Mouse (Mus musculus): Measurements from ENCODE around the gene Cfap77.

Cfap77 gene

GRCm38 (mm10) chr2:28943666-28944516 lies 111.0 kb downstream of the Cfap77 start:
- DNase-seq (ENCODE audit: low read depth, low spot score): peak; percentile 35

- no peak for DNase-seq (ENCODE audit: low read depth, low spot score)
Measured at GRCm38 (mm10) chr2:28938997-28939396, 115.9 kb downstream of the Cfap77 start.

GRCm38 (mm10) chr2:28930571-28930970 lies 124.3 kb downstream of the Cfap77 start:
- DNase-seq (ENCODE audit: low read depth, low spot score): no peak

- peak; percentile 73 for DNase-seq (ENCODE audit: low read depth, low spot score)
Measured at GRCm38 (mm10) chr2:28923912-28924311, 131.0 kb downstream of the Cfap77 start.

GRCm38 (mm10) chr2:28919001-28919400 lies 135.9 kb downstream of the Cfap77 start:
- DNase-seq (ENCODE audit: low read depth, low spot score): no peak

- peak; percentile 7 for DNase-seq (ENCODE audit: low read depth, low spot score)
Measured at GRCm38 (mm10) chr2:28917518-28918361, 137.1 kb downstream of the Cfap77 start.

GRCm38 (mm10) chr2:28917156-28917517 lies 137.7 kb downstream of the Cfap77 start:
- no peak for DNase-seq (ENCODE audit: low read depth, low spot score)

GRCm38 (mm10) chr2:28916513-28916865 lies 138.4 kb downstream of the Cfap77 start, which contains the start of gene Barhl1:
Gene Barhl1 (minus strand): TSS chr2:28916668.
- DNase-seq (ENCODE audit: low read depth, low spot score): no peak

GRCm38 (mm10) chr2:28915768-28916512 lies 138.9 kb downstream of the Cfap77 start:
- peak; percentile 81 for DNase-seq (ENCODE audit: low read depth, low spot score)

- DNase-seq (ENCODE audit: low read depth, low spot score): no peak
Measured at GRCm38 (mm10) chr2:28915104-28915738, 139.6 kb downstream of the Cfap77 start.

GRCm38 (mm10) chr2:28914121-28914520 lies 140.7 kb downstream of the Cfap77 start:
- DNase-seq (ENCODE audit: low read depth, low spot score): no peak

- no peak for DNase-seq (ENCODE audit: low read depth, low spot score)
Measured at GRCm38 (mm10) chr2:28912961-28913360, 141.9 kb downstream of the Cfap77 start.

GRCm38 (mm10) chr2:28912039-28912700 lies 142.7 kb downstream of the Cfap77 start:
- DNase-seq (ENCODE audit: low read depth, low spot score): peak; percentile 14

- DNase-seq (ENCODE audit: low read depth, low spot score): peak; percentile 8
Measured at GRCm38 (mm10) chr2:28911331-28912038, 143.4 kb downstream of the Cfap77 start.

GRCm38 (mm10) chr2:28910877-28911276 lies 144.0 kb downstream of the Cfap77 start:
- DNase-seq (ENCODE audit: low read depth, low spot score): no peak

GRCm38 (mm10) chr2:28909818-28910710 lies 144.8 kb downstream of the Cfap77 start:
- no peak for DNase-seq (ENCODE audit: low read depth, low spot score)

GRCm38 (mm10) chr2:28909186-28909817 lies 145.6 kb downstream of the Cfap77 start:
- DNase-seq (ENCODE audit: low read depth, low spot score): no peak

- DNase-seq (ENCODE audit: low read depth, low spot score): peak; percentile 6
Measured at GRCm38 (mm10) chr2:28908389-28909153, 146.3 kb downstream of the Cfap77 start.

Measured in forelimb bud, embryonic 11.5 days (tissue).